Mouse (Mus musculus): ENCODE data around the gene Foxj1.

Foxj1 gene

DNA sequence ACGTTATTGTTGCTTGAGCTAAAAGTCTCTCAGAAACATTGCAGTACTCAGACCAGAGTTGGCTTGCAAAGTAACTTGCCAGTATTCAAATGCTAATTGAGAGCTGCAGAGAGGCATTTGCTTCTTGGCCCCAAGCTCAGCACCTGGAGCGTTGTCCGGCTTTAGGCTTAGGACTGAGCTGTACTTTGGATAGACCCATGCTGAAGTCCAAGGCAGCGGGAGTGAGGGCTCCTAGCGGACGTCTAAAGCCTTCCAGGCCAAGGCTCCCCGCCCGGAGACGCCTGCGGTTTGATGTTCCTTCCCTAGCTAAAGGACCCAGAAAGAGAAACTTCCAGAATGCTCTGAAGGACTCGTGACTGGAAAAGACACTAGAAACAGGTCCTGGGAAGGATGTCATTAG, 53.1 kb downstream of the Foxj1 start:
- in situ Hi-C loops (cut with MboI; ENCODE audit: low pct_unique_long_range_greater_than_20kb in 1 of 2, low sequenced_read_pairs in 2 of 2, unreplicated experiment in 1 of 2), result loop anchor here in 1 of 2 experiments (10.0 kb wide), 1 partner anchor 57 kb away; no protein-coding TSS in a partner anchor

GRCm38 (mm10) chr11:116281671-116282070, 53.5 kb downstream of the Foxj1 start:
- in situ Hi-C loops (cut with MboI; ENCODE audit: low pct_unique_long_range_greater_than_20kb in 1 of 2, low sequenced_read_pairs in 2 of 2, unreplicated experiment in 1 of 2), result loop anchor here in 1 of 2 experiments (10.0 kb wide), 1 partner anchor 57 kb away; no protein-coding TSS in a partner anchor

GRCm38 (mm10) chr11:116280751-116281663, 54.2 kb downstream of the Foxj1 start, which contains the start of gene Galr2:
Galr2 (plus strand) TSS chr11:116280939.
- in situ Hi-C loops (cut with MboI; ENCODE audit: low pct_unique_long_range_greater_than_20kb in 1 of 2, low sequenced_read_pairs in 2 of 2, unreplicated experiment in 1 of 2), result loop anchor here in 1 of 2 experiments (10.0 kb wide), 1 partner anchor 56 kb away; no protein-coding TSS in a partner anchor

Data from mouse embryonic stem cell (cell line).